Mouse (Mus musculus) midbrain, embryonic 11.5 days (tissue): Measurements from ENCODE around the gene Runx1. TPM values are rescaled to one million over a fixed set of nuclear protein-coding genes. Genes with fewer than 3 reads are reported as not detected.

ENCODE experiments used
- ATAC-seq: fragments of 200-750 bp; cut with Nextera tagmentation; 2 replicates; pipeline ENCODE4 v1.8.0; 2017; ENCODE audit warnings: moderate TSS enrichment, moderate library complexity; ENCODE audit not compliant: low FRiP score
- DNase-seq: peaks from one replicate; pipeline ENCODE4 v3.0.0; 2015; ENCODE audit warnings: low spot score; ENCODE audit errors: missing footprints
- H3K27ac ChIP-seq: fragments of 300-500 bp; sonication (generic); 2 replicates; pipeline ENCODE4 v1.5.1; 2014; ENCODE audit warnings: low read depth, low read length
- H3K27me3 ChIP-seq: fragments of 300-500 bp; sonication (generic); 2 replicates; pipeline ENCODE4 v1.6.1; 2014; ENCODE audit warnings: mild to moderate bottlenecking, low read length, moderate library complexity, mixed read lengths; ENCODE audit not compliant: control insufficient read depth, insufficient read depth
- H3K36me3 ChIP-seq: fragments of 300-500 bp; sonication (generic); 2 replicates; pipeline ENCODE4 v1.6.1; 2014; ENCODE audit warnings: mild to moderate bottlenecking, low read length, moderate library complexity, mixed read lengths; ENCODE audit not compliant: control insufficient read depth, insufficient read depth
- H3K4me1 ChIP-seq: fragments of 300-500 bp; sonication (generic); 2 replicates; pipeline ENCODE4 v1.6.1; 2014; ENCODE audit warnings: low read length; ENCODE audit not compliant: control insufficient read depth, insufficient read depth
- H3K4me2 ChIP-seq: fragments of 300-500 bp; sonication (generic); 2 replicates; pipeline ENCODE4 v1.6.1; 2014; ENCODE audit warnings: mild to moderate bottlenecking, moderate library complexity
- H3K4me3 ChIP-seq: fragments of 300-500 bp; sonication (generic); 2 replicates; pipeline ENCODE4 v1.5.1; 2014; ENCODE audit warnings: low read depth, low read length
- H3K9ac ChIP-seq: fragments of 300-500 bp; sonication (generic); 2 replicates; pipeline ENCODE4 v1.6.1; 2014; ENCODE audit warnings: low read length
- H3K9me3 ChIP-seq: fragments of 300-500 bp; sonication (generic); 2 replicates; pipeline ENCODE4 v1.6.1; 2016; ENCODE audit warnings: low read length; ENCODE audit not compliant: control insufficient read depth
- WGBS: fragments of 180-500 bp; shearing (Covaris S2); extraction: QIAGEN DNeasy Blood & Tissue Kit; methylation state at CpG from one replicate; pipeline ENCODE4 v1.1.7; 2014; 5-methylcytosine and 5-hydroxymethylcytosine counted together
- polyA plus RNA-seq: library from polyadenylated mRNA; unstranded; fragments of >200 nt; fragmentation: Nextera tagmentation; extraction: Ambion mirVana; gene quantifications from 2 replicates; pipeline ENCODE4 v1.2.1, GENCODE M21; 2014

Gene Runx1
- polyA plus RNA-seq, 1 experiment from 2014 or later: 0.93 TPM

DNA sequence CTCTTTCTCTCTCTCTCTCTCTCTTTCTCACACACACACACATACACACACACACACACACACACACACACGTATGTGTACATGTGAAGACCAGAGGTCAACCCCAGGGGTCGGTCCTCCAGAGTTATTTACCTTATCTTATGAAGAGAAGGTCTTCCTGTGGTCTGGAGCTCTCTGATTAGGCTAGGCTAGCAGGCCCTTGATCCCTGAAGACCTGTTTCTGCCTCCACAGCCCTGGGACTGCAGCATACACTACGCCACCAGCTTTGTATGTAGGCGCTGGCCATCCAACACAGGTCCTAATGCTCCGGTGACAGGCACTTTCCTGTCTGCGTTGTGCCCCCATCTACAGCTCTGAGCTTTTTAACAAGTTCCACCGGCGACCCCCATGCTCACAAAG lies 72.8 kb downstream of the Runx1 start:
- 93% methylated on average over 8 of the region's 8 CpGs for WGBS
- Histone ChIP-seq H3K4me1 (no peaks in the 10 kb centered on the region), H3K9me3 (no peaks in the 10 kb centered on the region), H3K27me3 (no peaks in the 10 kb centered on the region), H3K9ac (no peak overlapping the region), H3K27ac (no peak overlapping the region), H3K36me3 (no peaks in the 10 kb centered on the region), H3K4me2 (no peak overlapping the region), H3K4me3 (no peak overlapping the region)
- DNase-seq: no peak
- ATAC-seq: no peak

DNA sequence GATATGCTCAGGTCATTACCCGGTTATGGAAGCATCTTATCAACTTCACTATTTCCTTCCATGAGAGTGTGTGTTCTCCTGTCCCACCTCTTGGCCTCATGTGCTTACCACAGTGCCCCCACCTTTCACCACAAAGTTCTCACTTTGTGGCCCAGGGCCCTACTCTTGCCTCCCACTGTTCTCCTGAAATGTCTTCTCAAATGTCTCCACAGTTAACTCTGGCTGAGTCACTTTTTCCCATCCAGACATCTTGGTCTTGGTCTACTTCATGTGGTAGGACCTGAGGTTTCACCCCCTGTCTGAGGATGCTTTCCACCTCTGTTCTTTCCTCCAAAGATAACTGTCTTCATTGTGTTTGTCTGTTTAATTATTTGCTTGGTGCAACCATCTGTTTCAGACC lies 77.7 kb downstream of the Runx1 start:
- Histone ChIP-seq H3K36me3 (no peaks in the 10 kb centered on the region), H3K9me3 (no peaks in the 10 kb centered on the region), H3K27ac (no peak overlapping the region), H3K4me2 (no peak overlapping the region), H3K27me3 (no peaks in the 10 kb centered on the region), H3K9ac (no peak overlapping the region), H3K4me1 (no peaks in the 10 kb centered on the region), H3K4me3 (no peak overlapping the region)
- DNase-seq (no peak), ATAC-seq (no peak)
- 86% methylated on average over 1 of the region's 1 CpGs for WGBS

DNA sequence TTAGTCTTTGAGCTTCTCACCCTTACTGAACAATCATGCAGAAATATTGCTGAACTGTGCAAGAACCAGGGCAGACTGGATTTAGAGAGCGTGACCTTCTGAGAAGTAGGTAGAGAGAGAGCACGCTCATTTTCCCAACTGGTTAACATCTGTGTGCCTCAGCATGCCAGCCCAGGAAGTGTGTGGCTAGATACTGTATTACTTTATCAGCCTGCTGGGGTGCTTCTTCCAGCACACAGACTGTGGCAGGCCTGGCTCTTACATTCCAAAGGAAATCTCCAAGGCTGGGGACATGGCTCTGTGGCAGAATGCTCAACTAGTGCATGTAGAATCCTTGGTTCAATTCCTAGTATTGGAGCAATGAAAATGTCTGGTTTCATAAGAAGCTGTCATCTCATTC lies 78.9 kb downstream of the Runx1 start:
- no peaks in the 10 kb centered on the region for H3K4me1 ChIP-seq
- 91% methylated on average over 2 of the region's 2 CpGs for WGBS
- DNase-seq: no peak

DNA sequence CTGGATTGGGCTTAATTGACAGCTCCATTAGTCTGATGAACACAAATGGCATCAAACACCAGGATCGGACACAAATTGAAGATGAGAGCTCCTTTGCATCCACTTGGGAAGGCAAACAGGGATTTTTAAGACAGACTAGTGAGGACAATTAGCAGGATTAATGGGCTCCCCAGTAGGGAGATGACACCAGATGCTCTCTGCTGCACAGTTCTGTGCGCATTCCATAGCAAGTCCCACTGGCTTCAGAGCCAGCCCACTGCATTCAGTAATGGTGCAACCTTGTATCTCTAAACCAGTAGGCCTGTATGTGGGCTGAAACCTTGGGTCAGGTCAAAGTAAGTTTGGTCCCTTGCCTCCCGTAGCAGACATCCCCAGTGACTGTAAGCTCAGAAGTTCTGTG lies 80.7 kb downstream of the Runx1 start:
- 90% methylated on average over 3 of the region's 3 CpGs for WGBS
- ATAC-seq (no peak), DNase-seq (no peak)
- Histone ChIP-seq H3K9me3 (no peaks in the 10 kb centered on the region), H3K27me3 (no peaks in the 10 kb centered on the region), H3K4me1 (no peaks in the 10 kb centered on the region), H3K36me3 (no peaks in the 10 kb centered on the region), H3K4me2 (no peak overlapping the region), H3K9ac (no peak overlapping the region), H3K27ac (no peak overlapping the region), H3K4me3 (no peak overlapping the region)

More for the DNA sequence above, 78.9 kb downstream of the Runx1 start:
- ATAC-seq: no peak
- Histone ChIP-seq H3K36me3 (no peaks in the 10 kb centered on the region), H3K27ac (no peak overlapping the region), H3K9ac (no peak overlapping the region), H3K4me3 (no peak overlapping the region), H3K4me2 (no peak overlapping the region), H3K9me3 (no peaks in the 10 kb centered on the region), H3K27me3 (no peaks in the 10 kb centered on the region)

DNA sequence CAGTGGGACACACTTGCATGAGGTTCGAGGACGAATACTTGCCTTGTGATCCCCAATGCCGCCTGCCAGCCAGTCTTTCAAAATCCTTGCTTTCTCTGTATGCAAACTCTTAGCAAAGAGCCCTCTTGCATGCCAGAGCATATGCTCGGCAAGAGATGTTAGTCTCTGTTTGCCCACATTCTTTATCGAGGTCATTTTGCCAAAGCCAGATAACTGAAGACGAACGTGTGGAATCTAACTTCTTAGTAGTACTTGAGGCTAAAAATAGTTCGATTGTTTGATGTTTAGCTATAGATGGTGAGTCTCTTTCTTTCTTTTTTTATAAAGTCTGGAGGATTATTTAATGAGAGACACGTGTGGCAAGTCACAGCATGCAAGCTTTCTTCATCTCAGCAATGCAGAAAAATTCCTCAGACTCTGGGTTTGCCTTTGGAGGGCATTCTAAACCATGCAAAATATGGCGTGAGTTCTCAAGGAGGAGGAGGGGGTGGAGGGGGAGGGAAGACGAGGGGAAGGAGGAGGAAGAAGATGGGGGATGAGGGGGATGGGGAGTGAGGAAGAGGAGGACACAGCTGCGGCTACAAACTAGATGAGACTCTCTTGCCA lies 81.7 kb downstream of the Runx1 start:
- H3K4me1 ChIP-seq: no peaks in the 10 kb centered on the region
- no peak overlapping the region for H3K9ac ChIP-seq
- no peak for ATAC-seq
- DNase-seq: no peak
- H3K27me3 ChIP-seq: no peaks in the 10 kb centered on the region
- no peaks in the 10 kb centered on the region for H3K36me3 ChIP-seq
- H3K9me3 ChIP-seq: no peaks in the 10 kb centered on the region
- H3K4me3 ChIP-seq: no peak overlapping the region
- no peak overlapping the region for H3K4me2 ChIP-seq
- no peak overlapping the region for H3K27ac ChIP-seq
- 69% methylated on average over 12 of the region's 12 CpGs for WGBS

DNA sequence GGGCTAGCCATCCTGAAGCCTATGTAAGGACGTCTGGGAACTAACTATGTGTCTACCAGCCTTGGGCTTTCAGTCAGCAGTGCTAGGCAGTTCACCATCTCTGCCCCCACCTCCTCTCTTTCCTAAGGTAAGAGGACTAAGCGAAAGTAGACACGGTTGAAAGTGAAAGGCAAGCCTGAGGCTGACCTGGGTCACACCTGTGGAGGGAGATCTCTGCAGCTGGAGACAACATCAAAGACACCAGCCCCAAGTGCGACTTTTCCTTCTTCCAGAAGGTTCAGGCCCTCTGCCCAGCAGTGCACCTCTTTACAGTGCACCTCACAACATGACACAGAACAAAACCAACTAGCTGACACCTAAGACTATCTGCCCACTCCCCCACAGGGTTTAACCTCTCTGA lies 82.2 kb downstream of the Runx1 start:
- no peaks in the 10 kb centered on the region for H3K27me3 ChIP-seq
- no peak overlapping the region for H3K27ac ChIP-seq
- H3K9me3 ChIP-seq: no peaks in the 10 kb centered on the region
- WGBS: 88% methylated on average over 4 of the region's 4 CpGs
- ATAC-seq (no peak), DNase-seq (no peak)
- no peak overlapping the region for H3K9ac ChIP-seq
- H3K4me3 ChIP-seq: no peak overlapping the region
- H3K4me1 ChIP-seq: no peaks in the 10 kb centered on the region
- H3K36me3 ChIP-seq: no peaks in the 10 kb centered on the region
- H3K4me2 ChIP-seq: no peak overlapping the region

DNA sequence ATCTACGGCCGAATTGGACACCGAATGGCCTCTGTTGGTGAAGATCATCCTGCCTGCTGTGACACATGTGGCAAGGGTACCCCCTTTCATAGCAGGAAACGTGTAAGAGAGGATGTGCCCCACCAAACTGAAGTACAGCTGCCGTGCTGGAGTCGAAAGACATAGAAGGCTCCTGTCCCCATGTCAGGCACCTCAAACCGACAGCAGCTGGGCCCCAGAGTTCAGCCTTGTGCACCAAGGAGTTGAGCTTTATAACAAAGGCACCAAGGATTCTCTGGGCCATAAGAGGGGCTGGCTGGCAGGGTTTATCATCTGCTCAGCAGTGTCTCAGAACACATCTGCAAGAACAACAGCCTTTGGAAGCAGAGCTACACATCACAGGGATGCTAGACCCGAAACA lies 84.6 kb downstream of the Runx1 start:
- Histone ChIP-seq H3K4me1 (no peaks in the 10 kb centered on the region), H3K27me3 (no peaks in the 10 kb centered on the region), H3K4me2 (no peak overlapping the region), H3K36me3 (no peaks in the 10 kb centered on the region), H3K9me3 (no peaks in the 10 kb centered on the region), H3K4me3 (no peak overlapping the region), H3K27ac (no peak overlapping the region), H3K9ac (no peak overlapping the region)
- DNase-seq: no peak
- WGBS: 85% methylated on average over 8 of the region's 8 CpGs
- ATAC-seq: no peak

DNA sequence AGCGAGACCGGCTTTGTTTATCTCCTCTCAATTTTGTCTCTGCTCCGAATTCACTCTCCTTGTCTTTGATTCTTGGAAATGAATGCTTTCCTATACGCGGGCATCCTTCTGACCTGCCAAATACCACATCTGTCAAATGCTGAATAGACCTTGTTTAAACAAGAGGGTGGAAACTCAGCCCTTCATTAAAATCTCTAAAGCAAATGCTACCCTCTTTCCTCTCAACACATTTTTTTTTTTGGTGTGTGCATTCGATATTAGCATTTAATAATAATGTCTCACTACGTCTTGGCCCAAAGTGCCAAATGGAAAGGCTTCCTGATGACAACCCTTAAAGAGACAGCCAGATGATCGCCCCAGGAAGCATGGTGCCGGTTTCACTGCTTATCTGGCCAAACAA lies 85.4 kb downstream of the Runx1 start:
- no peaks in the 10 kb centered on the region for H3K27me3 ChIP-seq
- no peak overlapping the region for H3K4me3 ChIP-seq
- WGBS: 67% methylated on average over 9 of the region's 9 CpGs
- H3K9ac ChIP-seq: no peak overlapping the region
- H3K4me1 ChIP-seq: no peaks in the 10 kb centered on the region
- no peak overlapping the region for H3K27ac ChIP-seq
- DNase-seq (no peak), ATAC-seq (no peak)
- H3K36me3 ChIP-seq: no peaks in the 10 kb centered on the region
- H3K4me2 ChIP-seq: no peak overlapping the region
- no peaks in the 10 kb centered on the region for H3K9me3 ChIP-seq

DNA sequence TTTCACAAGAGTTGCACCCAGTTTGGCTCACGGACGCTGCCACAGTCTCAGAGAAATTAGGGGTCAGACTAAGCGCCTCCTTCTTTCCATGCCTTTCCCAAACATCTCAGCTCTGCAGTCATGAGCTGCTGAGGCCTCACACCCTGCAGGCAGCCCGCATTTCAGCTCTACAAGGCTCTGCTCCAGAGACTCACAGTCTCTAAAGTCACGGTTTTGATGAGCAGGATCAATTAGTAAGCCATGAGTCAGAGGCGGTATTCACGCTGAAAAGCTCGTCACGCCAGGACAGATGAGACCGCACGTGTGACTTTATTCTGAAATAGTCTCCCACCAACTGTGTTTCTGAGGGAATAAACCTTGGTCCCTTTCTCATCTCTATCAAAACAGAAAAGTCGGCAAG lies 86.0 kb downstream of the Runx1 start:
- WGBS: 74% methylated on average over 12 of the region's 12 CpGs
- ATAC-seq: no peak
- Histone ChIP-seq H3K27ac (no peak overlapping the region), H3K9ac (no peak overlapping the region), H3K4me3 (no peak overlapping the region), H3K36me3 (no peaks in the 10 kb centered on the region), H3K27me3 (no peaks in the 10 kb centered on the region), H3K4me1 (no peaks in the 10 kb centered on the region), H3K4me2 (no peak overlapping the region), H3K9me3 (no peaks in the 10 kb centered on the region)
- no peak for DNase-seq
